Mouse (Mus musculus) hindbrain, embryonic 11.5 days (tissue): ENCODE measurements around the gene Mtch1. TPM values are rescaled to one million over a fixed set of nuclear protein-coding genes. Genes with fewer than 3 reads are reported as not detected.

Experiments
- ATAC-seq: fragments of 200-750 bp; cut with Nextera tagmentation; 2 replicates; pipeline ENCODE4 v1.8.0; 2017; ENCODE audit warnings: mild to moderate bottlenecking, moderate TSS enrichment, moderate library complexity; ENCODE audit not compliant: low FRiP score
- DNase-seq: peaks from one replicate; pipeline ENCODE4 v3.0.0-alpha.2; 2015; ENCODE audit warnings: low spot score
- H3K27ac ChIP-seq: fragments of 300-500 bp; sonication (generic); 2 replicates; pipeline ENCODE4 v1.5.1; 2014; ENCODE audit warnings: mild to moderate bottlenecking, low read depth, low read length
- H3K27me3 ChIP-seq: fragments of 300-500 bp; sonication (generic); 2 replicates; pipeline ENCODE4 v1.6.1; 2014; ENCODE audit warnings: mild to moderate bottlenecking, low read length, moderate library complexity, mixed read lengths; ENCODE audit not compliant: control insufficient read depth, insufficient read depth
- H3K36me3 ChIP-seq: fragments of 300-500 bp; sonication (generic); 2 replicates; pipeline ENCODE4 v1.6.1; 2014; ENCODE audit warnings: mild to moderate bottlenecking, low read length, moderate library complexity, mixed read lengths; ENCODE audit not compliant: control insufficient read depth, insufficient read depth
- H3K4me1 ChIP-seq: fragments of 300-500 bp; sonication (generic); replicated peaks from 2 replicates; pipeline ENCODE4 v1.6.1; 2014; ENCODE audit warnings: low read length, mixed read lengths; ENCODE audit not compliant: control insufficient read depth, insufficient read depth
- H3K4me2 ChIP-seq: fragments of 300-500 bp; sonication (generic); replicated peaks from 2 replicates; pipeline ENCODE4 v1.6.1; 2014; ENCODE audit warnings: mild to moderate bottlenecking, low read depth, low read length
- H3K4me3 ChIP-seq: fragments of 300-500 bp; sonication (generic); 2 replicates; pipeline ENCODE4 v1.5.1; 2014; ENCODE audit warnings: low read depth, low read length
- H3K9ac ChIP-seq: fragments of 300-500 bp; sonication (generic); 2 replicates; pipeline ENCODE4 v1.6.1; 2014; ENCODE audit warnings: low read depth, low read length
- H3K9me3 ChIP-seq: fragments of 300-500 bp; sonication (generic); 2 replicates; pipeline ENCODE4 v1.6.1; 2016; ENCODE audit warnings: low read length; ENCODE audit not compliant: control insufficient read depth
- WGBS: fragments of 180-500 bp; shearing (Covaris S2); extraction: QIAGEN DNeasy Blood & Tissue Kit; methylation state at CpG from one replicate; pipeline ENCODE4 v1.1.7; 2014; 5-methylcytosine and 5-hydroxymethylcytosine counted together
- polyA plus RNA-seq: library from polyadenylated mRNA; unstranded; fragments of >200 nt; fragmentation: Nextera tagmentation; extraction: Ambion mirVana; gene quantifications from 2 replicates; pipeline ENCODE4 v1.2.1, GENCODE M21; 2014

Mtch1 gene
- polyA plus RNA-seq, 1 experiment from 2014 or later, result 356 TPM

GRCm38 (mm10) chr17:29343241-29343640, 4.5 kb downstream of the Mtch1 start:
- ATAC-seq (no peak), DNase-seq (no peak)
- no peaks in the 10 kb centered on the region for H3K27me3 ChIP-seq
- WGBS, result 88% methylated on average over 5 of the region's 5 CpGs
- H3K27ac ChIP-seq, result no peak overlapping the region
- H3K9ac ChIP-seq, result no peak overlapping the region
- H3K4me1 ChIP-seq, result peaks cover 12% of the 10 kb centered on the region
- H3K4me3 ChIP-seq, result no peak overlapping the region
- no peaks in the 10 kb centered on the region for H3K9me3 ChIP-seq
- H3K4me2 ChIP-seq, result no peak overlapping the region
- 0 out of 2 replicates have a peak, but pooled peaks cover 6% of the 10 kb centered on the region for H3K36me3 ChIP-seq

GRCm38 (mm10) chr17:29342010-29342910, 5.5 kb downstream of the Mtch1 start:
- no peak overlapping the region; the same call in 1 of the 2 replicates for H3K9ac ChIP-seq
- peaks cover 8% of the 10 kb centered on the region for H3K4me1 ChIP-seq
- no peak overlapping the region for H3K4me3 ChIP-seq
- H3K9me3 ChIP-seq, result no peaks in the 10 kb centered on the region
- WGBS, result 49% methylated on average over 13 of the region's 13 CpGs
- no peak overlapping the region for H3K4me2 ChIP-seq
- H3K36me3 ChIP-seq, result 0 out of 2 replicates have a peak, but pooled peaks cover 9% of the 10 kb centered on the region
- ATAC-seq, result 0 out of 2 replicates have a peak, but pooled peaks have one; percentile 25
- peak; percentile 24 for DNase-seq
- H3K27ac ChIP-seq, result 0 out of 2 replicates have a peak overlapping the region, but pooled peaks have one; percentile 70
- H3K27me3 ChIP-seq, result no peaks in the 10 kb centered on the region

GRCm38 (mm10) chr17:29341591-29342003, 6.1 kb downstream of the Mtch1 start:
- Histone ChIP-seq H3K27ac (peak overlapping the region; percentile 70), H3K4me1 (peaks cover 8% of the 10 kb centered on the region), H3K4me3 (no peak overlapping the region), H3K9me3 (no peaks in the 10 kb centered on the region), H3K9ac (peak overlapping the region; percentile 47; the same call in 1 of the 2 replicates), H3K4me2 (no peak overlapping the region), H3K36me3 (0 out of 2 replicates have a peak, but pooled peaks cover 11% of the 10 kb centered on the region), H3K27me3 (no peaks in the 10 kb centered on the region)
- peak; percentile 39 for DNase-seq
- WGBS, result 25% methylated on average over 9 of the region's 9 CpGs
- ATAC-seq, result peak; percentile 63

GRCm38 (mm10) chr17:29340406-29341261, 7.1 kb downstream of the Mtch1 start:
- H3K4me3 ChIP-seq, result no peak overlapping the region
- H3K4me1 ChIP-seq, result peaks cover 5% of the 10 kb centered on the region
- no peak for ATAC-seq
- WGBS, result 90% methylated on average over 18 of the region's 18 CpGs
- no peaks in the 10 kb centered on the region for H3K27me3 ChIP-seq
- DNase-seq, result no peak
- H3K27ac ChIP-seq, result no peak overlapping the region
- no peak overlapping the region for H3K4me2 ChIP-seq
- no peak overlapping the region for H3K9ac ChIP-seq
- H3K36me3 ChIP-seq, result 0 out of 2 replicates have a peak, but pooled peaks cover 13% of the 10 kb centered on the region
- H3K9me3 ChIP-seq, result no peaks in the 10 kb centered on the region

GRCm38 (mm10) chr17:29339170-29339768, 8.5 kb downstream of the Mtch1 start:
- H3K4me1 ChIP-seq, result peaks cover 5% of the 10 kb centered on the region; the same call in 1 of the 2 replicates
- no peak overlapping the region for H3K4me3 ChIP-seq
- 84% methylated on average over 11 of the region's 11 CpGs for WGBS
- H3K4me2 ChIP-seq, result no peak overlapping the region
- no peaks in the 10 kb centered on the region for H3K9me3 ChIP-seq
- H3K27ac ChIP-seq, result no peak overlapping the region
- ATAC-seq, result no peak
- DNase-seq, result no peak
- no peak overlapping the region for H3K9ac ChIP-seq
- 0 out of 2 replicates have a peak, but pooled peaks cover 13% of the 10 kb centered on the region for H3K36me3 ChIP-seq
- no peaks in the 10 kb centered on the region for H3K27me3 ChIP-seq

- 92% methylated on average over 9 of the region's 9 CpGs for WGBS
- no peak overlapping the region for H3K4me3 ChIP-seq
- no peak for DNase-seq
These were observed 9.5 kb downstream of the Mtch1 start for GRCm38 (mm10) chr17:29337979-29338823.

GRCm38 (mm10) chr17:29336266-29336990, 11.3 kb downstream of the Mtch1 start:
- Histone ChIP-seq H3K4me2 (no peak overlapping the region), H3K4me1 (no peaks in the 10 kb centered on the region; the same call in 1 of the 2 replicates), H3K4me3 (no peak overlapping the region), H3K27ac (no peak overlapping the region), H3K36me3 (peaks cover 16% of the 10 kb centered on the region; the same call in 1 of the 2 replicates), H3K9ac (no peak overlapping the region), H3K9me3 (no peaks in the 10 kb centered on the region), H3K27me3 (no peaks in the 10 kb centered on the region)
- 91% methylated on average over 19 of the region's 19 CpGs for WGBS
- ATAC-seq, result no peak
- DNase-seq, result no peak

More at GRCm38 (mm10) chr17:29337979-29338823, 9.5 kb downstream of the Mtch1 start:
- no peak overlapping the region for H3K27ac ChIP-seq
- no peak for ATAC-seq
- peaks cover 5% of the 10 kb centered on the region; the same call in 1 of the 2 replicates for H3K4me1 ChIP-seq
- no peaks in the 10 kb centered on the region for H3K27me3 ChIP-seq
- peaks cover 15% of the 10 kb centered on the region; the same call in 1 of the 2 replicates for H3K36me3 ChIP-seq
- H3K9me3 ChIP-seq, result no peaks in the 10 kb centered on the region
- no peak overlapping the region for H3K4me2 ChIP-seq
- no peak overlapping the region for H3K9ac ChIP-seq
